Mouse (Mus musculus) layer of hippocampus, adult 2 months (tissue): ENCODE results near the gene Ghsr. TPM values are rescaled to one million over a fixed set of nuclear protein-coding genes. Genes with fewer than 3 reads are reported as not detected.
A peak's percentile ranks its signal among the peaks of the same experiment; 100 is the strongest.
"Not testable (repeated sequence)": the region's sequence is repeated elsewhere in the genome, so short reads cannot be mapped to it uniquely, and the experiment has no call there.

Experiments used
- DNase-seq, 2 experiments: peaks; one replicate each; pipeline ENCODE4 v3.0.0; 2022; ENCODE audit warnings: low spot score in 2 of 2
- H3K27ac ChIP-seq: fragments of 200-600 bp; 2 replicates; pipeline ENCODE4 v1.8.1; 2022
- H3K4me3 ChIP-seq: fragments of 200-600 bp; 2 replicates; pipeline ENCODE4 v1.8.1; 2022; ENCODE audit warnings: mild to moderate bottlenecking
- CTCF ChIP-seq: fragments of 200-600 bp; conservative IDR thresholded peaks from 2 replicates; pipeline ENCODE4 v1.8.1; 2022; ENCODE audit warnings: antibody characterized with exemption, mild to moderate bottlenecking, moderate library complexity
- total RNA-seq, 2 experiments: library from RNA; stranded (reverse); gene quantifications; 2 replicates each; pipeline ENCODE4 v1.2.3; 2021

The Ghsr gene
- total RNA-seq, 2 experiments from 2014 or later = 0.93 to 1.8 TPM

GRCm38 (mm10) chr3:27370582-27371275, 422 bp upstream of the Ghsr start:
- H3K27ac ChIP-seq = peak overlapping the region; percentile 39; the same call in 1 of the 2 replicates
- H3K4me3 ChIP-seq = peak overlapping the region; percentile 53
- no peak for TF ChIP-seq CTCF
- DNase-seq = no peak

DNA sequence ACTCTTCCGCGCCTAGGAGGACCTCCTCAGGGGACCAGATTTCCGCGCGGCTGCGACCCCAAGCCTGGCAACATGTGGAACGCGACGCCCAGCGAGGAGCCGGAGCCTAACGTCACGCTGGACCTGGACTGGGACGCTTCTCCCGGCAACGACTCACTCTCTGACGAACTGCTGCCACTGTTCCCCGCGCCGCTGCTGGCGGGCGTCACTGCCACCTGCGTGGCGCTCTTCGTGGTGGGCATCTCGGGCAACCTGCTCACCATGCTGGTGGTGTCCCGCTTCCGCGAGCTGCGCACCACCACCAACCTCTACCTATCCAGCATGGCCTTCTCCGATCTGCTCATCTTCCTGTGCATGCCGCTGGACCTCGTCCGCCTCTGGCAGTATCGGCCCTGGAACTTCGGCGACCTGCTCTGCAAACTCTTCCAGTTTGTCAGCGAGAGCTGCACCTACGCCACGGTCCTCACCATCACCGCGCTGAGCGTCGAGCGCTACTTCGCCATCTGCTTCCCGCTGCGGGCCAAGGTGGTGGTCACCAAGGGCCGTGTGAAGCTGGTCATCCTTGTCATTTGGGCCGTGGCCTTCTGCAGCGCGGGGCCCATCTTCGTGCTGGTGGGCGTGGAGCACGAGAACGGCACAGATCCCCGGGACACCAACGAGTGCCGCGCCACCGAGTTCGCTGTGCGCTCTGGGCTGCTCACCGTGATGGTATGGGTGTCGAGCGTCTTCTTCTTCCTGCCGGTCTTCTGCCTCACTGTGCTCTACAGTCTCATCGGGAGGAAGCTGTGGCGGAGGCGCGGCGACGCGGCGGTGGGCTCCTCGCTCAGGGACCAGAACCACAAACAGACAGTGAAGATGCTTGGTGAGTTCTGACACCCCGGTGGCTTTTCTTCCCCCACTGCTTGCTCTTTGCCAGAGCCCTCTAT, 837 bp downstream of the Ghsr start:
- no peak for DNase-seq
- no peak for TF ChIP-seq CTCF
- Histone ChIP-seq H3K27ac (peak overlapping the region; percentile 39; the same call in 1 of the 2 replicates), H3K4me3 (peak overlapping the region; percentile 53)

DNA sequence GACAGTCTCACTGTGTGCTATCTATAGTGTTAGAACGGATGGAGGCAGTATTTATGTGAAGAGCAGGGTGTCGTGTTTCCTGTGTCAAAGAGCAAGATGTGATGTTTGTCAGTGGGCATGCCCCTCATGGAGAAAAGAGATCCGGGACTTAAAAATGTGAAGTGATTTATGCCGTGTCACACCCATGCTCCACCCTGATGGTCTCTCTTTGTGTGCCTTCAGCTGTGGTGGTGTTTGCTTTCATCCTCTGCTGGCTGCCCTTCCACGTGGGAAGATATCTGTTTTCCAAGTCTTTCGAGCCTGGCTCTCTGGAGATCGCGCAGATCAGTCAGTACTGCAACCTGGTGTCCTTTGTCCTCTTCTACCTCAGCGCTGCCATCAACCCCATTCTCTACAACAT, 3.2 kb downstream of the Ghsr start:
- no peak for TF ChIP-seq CTCF
- Histone ChIP-seq H3K27ac (no peak overlapping the region), H3K4me3 (no peak overlapping the region)
- DNase-seq = no peak

DNA sequence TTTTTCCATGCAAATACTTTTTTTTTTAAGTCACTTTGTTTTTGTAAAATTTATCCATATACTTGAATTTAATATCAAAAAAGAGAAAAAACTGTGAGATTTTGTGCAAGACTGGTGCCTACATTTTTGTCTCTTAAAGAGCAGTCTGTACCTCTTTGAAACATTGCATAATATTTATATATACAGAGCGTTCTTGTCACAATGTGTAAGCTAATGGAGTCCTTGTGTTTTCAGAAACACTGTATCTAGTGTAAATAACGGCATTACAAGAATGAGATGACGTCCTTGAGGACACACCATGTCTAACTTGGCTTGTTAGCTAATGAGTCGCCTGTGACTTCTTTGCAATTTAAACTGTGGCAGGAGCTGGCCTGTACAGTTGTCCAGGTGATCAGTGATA, 6.8 kb downstream of the Ghsr start:
- no peak overlapping the region for H3K4me3 ChIP-seq
- no peak overlapping the region for H3K27ac ChIP-seq
- DNase-seq = no peak
- TF ChIP-seq CTCF = no peak

DNA sequence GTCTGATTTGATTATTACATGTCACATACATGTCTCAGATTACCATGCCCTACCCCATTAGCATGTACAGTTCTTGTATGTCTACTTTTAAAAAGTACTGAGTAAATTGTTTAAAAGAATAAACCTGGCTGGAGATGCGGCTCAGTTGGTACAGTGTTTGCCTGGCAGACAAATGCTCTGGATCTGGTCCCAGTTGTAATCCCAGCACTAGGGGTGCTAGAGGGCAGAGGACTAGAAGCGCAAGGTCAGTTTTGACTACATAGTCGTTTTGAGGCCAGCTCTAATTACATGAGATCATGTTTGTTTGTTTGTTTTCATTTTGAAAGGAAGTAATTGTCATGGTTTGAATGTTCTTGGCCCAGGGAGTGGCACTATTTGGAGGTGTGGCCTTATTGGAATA, 13.7 kb downstream of the Ghsr start:
- Histone ChIP-seq H3K4me3 (no peak overlapping the region), H3K27ac (no peak overlapping the region)
- peak; percentile 43 for TF ChIP-seq CTCF
- DNase-seq = no peak

GRCm38 (mm10) chr3:27389923-27390322, 18.8 kb downstream of the Ghsr start:
- DNase-seq = no peak
- no peak overlapping the region for H3K27ac ChIP-seq
- TF ChIP-seq CTCF = no peak
- H3K4me3 ChIP-seq = no peak overlapping the region

DNA sequence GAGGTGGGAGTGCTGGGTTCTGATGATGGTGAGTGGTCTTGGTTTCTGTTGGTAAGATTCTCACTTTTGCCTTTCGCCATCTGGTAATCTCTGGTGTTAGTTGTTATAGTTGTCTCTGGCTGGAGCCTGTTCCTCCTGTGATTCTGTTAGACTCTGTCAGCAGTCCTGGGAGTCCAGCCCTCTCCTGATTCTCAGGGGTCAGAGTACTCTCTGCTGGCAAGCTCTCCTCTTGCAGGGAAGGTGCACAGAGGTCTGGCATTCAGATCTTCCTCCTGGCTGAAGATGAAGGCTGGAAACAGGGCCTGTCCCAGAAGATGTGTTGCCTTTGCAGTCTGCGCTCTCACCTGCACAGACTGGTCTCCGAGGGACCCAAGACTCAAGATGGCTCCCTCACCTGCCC, 29.8 kb downstream of the Ghsr start:
- not testable (repeated sequence) for DNase-seq, H3K4me3 ChIP-seq, H3K27ac ChIP-seq

DNA sequence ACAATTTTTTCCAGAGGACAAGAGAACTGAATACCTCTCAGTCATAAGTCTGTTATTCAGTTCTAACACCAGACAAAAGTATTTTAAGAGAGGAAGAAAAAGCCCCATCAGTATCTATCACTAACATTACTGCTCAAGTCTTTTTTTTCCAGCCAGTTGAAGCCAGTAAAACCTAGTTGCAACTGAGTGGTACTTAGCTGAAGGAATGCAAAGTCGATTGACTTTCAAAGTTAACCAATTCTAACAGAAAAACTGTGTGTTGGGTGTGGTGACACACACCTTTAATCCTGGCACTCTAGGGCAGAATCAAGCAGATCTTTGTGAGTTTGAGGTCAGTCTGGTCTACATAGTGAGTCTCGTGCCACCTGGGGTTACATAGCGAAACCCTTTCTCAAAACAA, 35.3 kb downstream of the Ghsr start:
- Histone ChIP-seq H3K27ac (no peak overlapping the region), H3K4me3 (no peak overlapping the region)
- no peak for DNase-seq
- TF ChIP-seq CTCF = no peak

DNA sequence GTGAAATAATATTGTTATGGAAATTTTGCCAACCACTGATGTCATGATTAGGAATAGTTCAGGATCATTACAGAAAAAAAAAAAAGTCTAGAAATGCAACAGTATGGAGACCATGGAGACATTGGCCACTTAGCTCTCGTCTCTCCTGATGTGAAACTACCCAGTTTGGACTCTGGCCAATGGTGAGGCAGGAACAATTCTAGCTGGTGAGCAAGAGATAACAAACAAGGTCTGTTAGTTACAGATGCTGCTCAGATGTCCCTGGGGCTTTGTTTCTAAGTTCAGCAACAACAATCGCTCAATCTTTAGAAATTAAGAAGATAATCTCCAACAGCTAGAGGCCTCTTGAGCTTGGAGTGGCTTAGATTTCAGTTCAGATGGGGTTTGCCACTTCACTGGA, 37.4 kb downstream of the Ghsr start:
- no peak for TF ChIP-seq CTCF
- H3K27ac ChIP-seq = no peak overlapping the region
- no peak overlapping the region for H3K4me3 ChIP-seq
- DNase-seq = no peak

DNA sequence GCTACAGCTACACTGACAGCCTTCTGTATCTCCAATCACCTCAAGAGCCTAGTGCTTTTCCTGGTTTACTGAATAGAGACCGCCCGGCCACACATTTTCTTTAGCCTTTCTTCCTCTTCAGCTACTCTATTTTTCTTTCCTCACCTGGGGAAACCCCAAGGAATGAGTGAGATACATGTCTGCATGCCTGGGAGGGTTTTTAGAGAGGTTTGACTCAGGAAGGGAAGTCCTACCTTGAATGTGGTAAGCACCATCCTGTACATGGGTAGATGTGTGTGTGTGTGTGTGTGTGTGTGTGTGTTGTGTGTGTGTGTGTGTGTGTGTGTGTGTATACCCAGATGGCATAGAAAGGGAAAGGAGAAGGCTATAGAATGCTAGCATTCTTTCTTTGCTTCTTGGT, 40.1 kb downstream of the Ghsr start:
- H3K4me3 ChIP-seq = no peak overlapping the region
- no peak for DNase-seq

DNA sequence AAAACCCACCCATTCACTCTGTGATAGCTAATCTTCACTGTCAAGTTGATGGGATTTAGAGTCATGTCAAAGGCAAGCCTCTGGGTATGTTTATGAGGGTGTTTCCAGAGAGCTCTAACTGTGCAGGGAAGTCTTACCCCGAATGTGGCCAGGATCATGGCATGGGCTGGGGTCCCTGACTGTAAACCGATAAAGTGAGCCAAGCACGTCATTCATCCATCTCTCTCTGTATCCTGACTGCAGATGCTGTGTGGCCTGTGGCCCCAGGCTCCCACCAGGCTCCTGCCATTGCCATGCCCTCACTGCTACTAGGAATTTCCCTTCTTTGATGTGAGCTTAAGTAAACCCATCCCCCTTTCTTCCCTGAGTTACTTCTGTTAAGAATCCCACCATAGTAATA, 42.4 kb downstream of the Ghsr start:
- no peak overlapping the region for H3K27ac ChIP-seq
- no peak overlapping the region for H3K4me3 ChIP-seq
- TF ChIP-seq CTCF = no peak
- DNase-seq = no peak

More for the DNA sequence above, 40.1 kb downstream of the Ghsr start:
- H3K27ac ChIP-seq = no peak overlapping the region
- no peak for TF ChIP-seq CTCF

- no peak overlapping the region for H3K27ac ChIP-seq
- DNase-seq = no peak
- no peak overlapping the region for H3K4me3 ChIP-seq
- no peak for TF ChIP-seq CTCF
Measured at GRCm38 (mm10) chr3:27416786-27417185, 45.6 kb downstream of the Ghsr start.

DNA sequence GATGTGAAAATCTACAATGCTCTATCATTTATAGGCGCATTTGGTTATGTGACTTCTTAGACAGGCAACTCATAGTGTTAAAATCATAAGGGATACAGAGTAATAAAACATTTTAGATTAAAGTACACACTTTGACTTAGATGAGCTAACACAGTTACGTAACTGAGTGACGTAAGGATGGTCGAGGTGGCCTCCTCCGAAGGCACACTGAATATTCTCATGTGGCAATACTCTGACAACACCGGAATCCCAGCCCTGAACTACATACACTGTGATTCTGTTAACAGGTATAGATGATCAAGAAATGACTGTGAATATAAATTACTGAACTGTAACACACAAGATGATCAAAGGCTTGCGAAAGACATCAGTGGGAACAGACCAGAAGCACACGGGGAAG, 47.5 kb downstream of the Ghsr start:
- no peak for DNase-seq

GRCm38 (mm10) chr3:27421980-27422379, 50.8 kb downstream of the Ghsr start:
- TF ChIP-seq CTCF = no peak
- Histone ChIP-seq H3K4me3 (no peak overlapping the region), H3K27ac (no peak overlapping the region)
- DNase-seq = no peak

More for the DNA sequence above, 47.5 kb downstream of the Ghsr start:
- H3K27ac ChIP-seq = no peak overlapping the region
- no peak for TF ChIP-seq CTCF
- H3K4me3 ChIP-seq = no peak overlapping the region
